Mouse (Mus musculus): ENCODE data around the gene Lmntd1.

Gene Lmntd1

DNA sequence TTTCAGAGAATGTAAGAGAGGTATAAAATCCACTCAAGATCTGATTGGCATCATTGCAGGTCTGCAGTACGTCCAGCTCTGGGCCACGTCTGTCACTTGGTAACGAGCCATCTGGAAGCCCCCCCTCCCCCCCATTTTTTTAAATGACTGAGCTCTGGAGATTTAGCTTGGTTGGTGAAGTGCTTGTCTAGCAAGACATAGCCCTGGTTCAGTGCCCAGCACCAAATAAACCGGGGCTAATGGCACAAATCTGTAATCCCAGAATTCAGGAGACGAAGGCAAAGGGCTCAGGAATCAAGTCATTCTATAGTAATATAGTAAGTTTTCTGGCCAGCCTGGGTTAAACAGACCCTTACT, 130.8 kb downstream of the Lmntd1 start:
- DNase-seq: peak; percentile 40 to 53

GRCm38 (mm10) chr6:145482656-145483317, 131.3 kb downstream of the Lmntd1 start:
- peak; percentile 72 to 73 for DNase-seq

DNA sequence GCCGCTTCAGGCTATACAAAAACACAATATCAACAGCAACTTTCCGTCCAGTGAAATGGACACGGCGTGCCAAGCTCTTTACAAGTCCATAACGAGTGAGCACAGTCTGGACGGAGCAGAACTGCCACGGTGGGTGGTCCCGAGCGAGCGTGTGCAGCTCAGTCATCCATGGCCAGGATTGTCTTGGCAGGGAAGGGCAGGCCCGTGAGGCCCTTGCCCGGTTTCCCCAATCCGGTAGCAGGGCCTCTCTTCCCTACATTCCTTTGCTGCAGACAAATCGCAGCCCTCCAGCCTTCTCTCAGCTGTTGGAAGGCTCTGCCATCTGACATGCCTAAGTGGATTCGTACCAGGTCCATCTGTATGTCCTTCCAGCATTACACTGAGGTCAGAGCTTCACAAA, 132.2 kb downstream of the Lmntd1 start:
- peak; percentile 79 to 82 for DNase-seq

DNA sequence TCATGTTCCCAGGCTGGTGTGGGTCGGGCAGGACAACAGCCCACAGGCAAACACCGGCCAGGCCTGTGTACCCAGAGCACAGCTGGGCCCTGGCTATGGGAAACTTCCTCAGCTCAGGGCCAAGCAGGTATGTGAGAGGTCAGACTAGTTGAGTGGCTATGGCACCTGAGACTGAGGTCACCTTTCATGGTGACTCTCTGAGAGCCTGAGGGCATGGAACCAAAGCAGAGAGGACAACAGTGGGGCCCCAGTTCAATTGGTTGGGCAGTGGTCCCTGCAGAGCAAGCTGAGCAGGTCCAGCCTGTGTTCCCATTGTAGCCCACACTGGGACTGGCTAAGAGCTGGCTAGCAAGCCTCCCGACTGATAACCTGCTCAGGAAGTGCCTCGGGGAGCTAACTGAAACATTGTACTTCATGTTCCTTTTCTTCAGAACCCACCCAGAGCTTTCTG, 135.3 kb downstream of the Lmntd1 start:
- DNase-seq: no peak

DNA sequence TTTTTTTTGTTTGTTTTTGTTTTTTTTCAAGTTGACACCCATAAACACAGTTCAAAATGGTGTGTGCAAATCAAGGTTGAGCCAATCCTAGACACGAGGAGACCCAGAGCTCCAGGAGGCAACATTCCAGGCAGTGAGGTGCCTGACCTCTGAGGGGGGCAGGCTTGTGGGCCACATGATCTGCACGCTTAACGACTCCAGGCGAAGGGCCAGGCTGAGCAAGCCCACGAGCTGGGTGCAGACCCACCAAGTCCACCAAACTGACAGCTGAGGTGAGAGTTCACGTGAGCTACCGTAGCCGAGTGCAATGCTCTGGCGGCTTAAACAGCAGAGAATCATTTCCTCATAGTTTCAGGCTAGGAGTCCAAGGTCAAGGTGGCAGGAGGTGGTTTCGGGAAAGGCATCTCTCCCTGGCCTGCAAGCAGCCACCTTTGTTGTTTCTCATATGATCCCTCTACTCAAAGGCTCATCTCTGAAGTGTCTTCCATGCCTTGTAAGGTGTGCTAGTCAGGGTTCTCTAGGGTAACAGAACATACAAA, 136.7 kb downstream of the Lmntd1 start:
- no peak for DNase-seq

DNA sequence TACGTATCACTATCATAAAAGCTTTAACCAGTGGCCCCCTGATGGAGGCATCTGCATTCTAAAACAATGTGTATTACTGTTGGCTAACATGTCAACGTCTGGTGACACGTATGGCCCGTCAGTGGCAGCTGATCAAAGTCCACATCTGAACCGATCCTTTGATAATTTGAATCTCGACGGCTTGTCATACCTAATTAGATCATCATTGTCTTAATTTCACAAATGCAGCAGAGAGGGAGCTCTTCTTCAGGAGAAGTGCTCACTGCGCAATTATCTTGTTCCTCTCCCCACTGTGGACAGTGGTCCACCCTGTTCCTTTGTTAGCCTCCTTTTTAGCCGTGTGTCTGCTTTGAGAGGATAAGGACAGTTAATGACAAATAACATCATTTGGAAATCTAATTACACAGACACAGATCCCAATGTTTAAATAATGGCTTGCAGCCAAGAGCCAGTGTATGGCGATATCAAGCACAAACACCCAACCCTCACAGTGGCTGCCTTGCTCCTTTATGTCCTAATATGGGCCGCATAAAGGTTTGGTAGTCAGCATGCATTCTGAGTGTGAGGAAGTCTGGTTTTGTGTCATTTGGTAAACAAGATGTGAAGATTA, 142.4 kb downstream of the Lmntd1 start:
- no peak for DNase-seq

GRCm38 (mm10) chr6:145469260-145469943, 144.7 kb downstream of the Lmntd1 start:
- no peak for DNase-seq

DNA sequence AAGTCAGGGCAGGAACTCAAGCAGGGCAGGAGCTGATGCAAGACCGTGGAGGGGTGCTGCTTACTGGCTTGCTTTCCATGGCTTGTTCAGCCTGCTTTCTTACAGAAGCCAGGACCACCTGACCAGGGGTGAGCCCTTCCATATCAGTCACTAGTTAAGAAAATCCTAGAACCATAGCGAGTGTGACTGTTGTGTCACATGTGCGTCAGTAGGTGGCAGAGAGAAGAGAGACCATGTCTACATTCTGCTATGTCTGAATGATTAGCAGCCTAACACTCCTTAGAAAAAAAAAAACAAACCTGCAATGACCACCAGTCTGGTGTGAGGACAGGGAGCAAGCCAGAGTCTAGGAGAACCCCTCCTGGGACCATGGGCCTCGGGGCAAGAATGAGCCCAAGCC, 150.1 kb downstream of the Lmntd1 start:
- no peak for DNase-seq

DNA sequence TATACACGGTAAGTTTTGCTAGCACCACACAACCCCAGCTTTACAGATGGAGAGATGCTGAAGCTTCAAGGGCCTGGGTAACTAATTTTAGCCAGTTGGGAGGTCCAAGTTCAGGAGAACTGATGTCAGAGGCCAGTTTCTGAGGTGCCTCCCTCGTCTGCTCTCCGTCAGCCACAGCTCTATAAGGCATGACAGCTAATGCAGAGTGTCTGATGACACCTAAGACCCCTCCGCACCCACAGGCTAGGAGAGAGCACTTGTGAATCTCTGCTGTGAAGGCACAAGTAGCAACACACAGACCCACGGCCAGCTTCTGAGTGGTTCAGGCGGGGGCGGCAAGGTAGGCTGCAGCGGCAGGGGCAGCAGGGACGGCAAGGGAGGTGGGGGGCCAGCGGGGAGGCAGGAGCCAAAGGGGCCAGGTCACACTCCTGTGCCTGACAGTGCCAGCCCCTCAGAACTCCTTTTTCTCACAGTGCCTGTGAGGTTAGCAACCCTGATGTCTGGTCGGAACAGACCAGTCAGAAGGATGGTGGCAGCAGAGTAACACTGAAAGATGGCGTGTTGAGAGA, 151.4 kb downstream of the Lmntd1 start:
- DNase-seq: no peak

DNA sequence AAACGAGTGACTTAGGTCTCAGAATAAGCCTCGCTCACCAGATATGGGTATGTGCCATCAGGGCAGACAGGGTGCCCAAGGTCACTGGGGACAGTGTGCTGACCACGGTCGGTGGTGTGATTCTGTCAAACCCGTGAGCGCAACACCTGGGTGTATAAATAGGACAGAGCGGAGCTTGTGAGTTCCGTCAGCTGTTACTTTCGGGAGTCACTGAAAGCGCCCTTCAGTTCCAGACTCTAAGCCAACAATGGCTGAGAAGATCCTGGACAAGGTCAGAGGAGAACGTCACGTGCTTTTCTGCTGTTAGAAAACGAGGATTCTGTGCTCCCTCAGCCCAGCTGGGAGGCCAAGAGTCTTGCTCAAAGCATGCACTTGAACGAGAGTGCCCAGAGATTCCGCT, 157.1 kb downstream of the Lmntd1 start:
- no peak for DNase-seq

- DNase-seq: peak in 1 of 2 experiments; percentile 24
These were observed 163.3 kb downstream of the Lmntd1 start for GRCm38 (mm10) chr6:145450628-145451403.

DNA sequence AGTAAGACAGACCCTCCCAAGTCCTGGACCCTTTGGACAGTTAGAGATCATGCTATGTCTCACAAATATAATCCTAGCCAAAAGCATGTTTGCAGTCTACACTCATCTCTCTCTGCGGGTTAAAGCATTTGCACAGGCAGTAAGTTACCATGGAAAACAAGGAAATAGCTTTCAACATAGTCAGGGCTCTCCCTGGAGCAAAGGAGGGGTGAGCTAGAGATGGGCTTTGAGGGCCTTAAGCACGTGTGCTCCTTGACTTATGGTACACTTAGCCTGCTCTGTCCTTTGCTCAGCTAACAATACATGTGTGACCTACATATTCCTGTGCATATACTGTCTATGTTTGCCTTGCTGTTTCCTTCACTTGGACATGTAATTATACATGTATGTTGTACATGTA, 165.8 kb downstream of the Lmntd1 start:
- no peak for DNase-seq

DNA sequence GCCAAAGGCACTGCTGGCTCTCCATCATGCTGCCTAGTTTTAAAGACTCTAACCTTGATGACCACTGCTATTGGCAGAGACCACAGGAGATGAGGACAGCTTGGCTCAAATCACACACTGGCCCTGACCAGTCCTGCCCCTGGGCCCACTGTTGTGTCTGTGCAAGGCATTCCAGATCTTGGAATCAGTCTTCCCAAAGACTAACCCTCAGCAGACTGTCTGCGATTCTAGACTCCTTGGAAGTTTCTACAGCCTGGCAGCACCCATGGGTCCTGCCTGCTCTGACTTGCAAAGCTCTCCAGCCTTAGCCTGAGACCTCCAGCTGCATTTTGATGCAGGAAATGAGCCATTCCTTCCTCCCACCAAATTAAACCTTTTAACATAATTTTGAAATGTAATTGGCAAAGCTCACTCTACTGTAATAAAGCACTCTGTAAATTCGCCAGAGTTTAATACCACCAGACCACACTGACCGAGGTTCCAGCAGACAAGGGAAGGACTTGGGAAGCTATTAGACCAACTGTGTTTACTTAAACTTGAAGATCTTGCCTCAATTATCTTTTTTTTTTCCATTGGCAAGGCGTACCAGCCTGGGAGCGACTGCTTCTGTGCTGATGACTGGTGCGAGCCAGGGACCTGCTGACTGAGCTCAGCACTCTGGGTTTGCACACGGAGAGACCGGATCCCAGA, 168.2 kb downstream of the Lmntd1 start:
- DNase-seq: peak in 1 of 2 experiments; percentile 33

GRCm38 (mm10) chr6:145445380-145445779, 168.7 kb downstream of the Lmntd1 start:
- no peak for DNase-seq

DNA sequence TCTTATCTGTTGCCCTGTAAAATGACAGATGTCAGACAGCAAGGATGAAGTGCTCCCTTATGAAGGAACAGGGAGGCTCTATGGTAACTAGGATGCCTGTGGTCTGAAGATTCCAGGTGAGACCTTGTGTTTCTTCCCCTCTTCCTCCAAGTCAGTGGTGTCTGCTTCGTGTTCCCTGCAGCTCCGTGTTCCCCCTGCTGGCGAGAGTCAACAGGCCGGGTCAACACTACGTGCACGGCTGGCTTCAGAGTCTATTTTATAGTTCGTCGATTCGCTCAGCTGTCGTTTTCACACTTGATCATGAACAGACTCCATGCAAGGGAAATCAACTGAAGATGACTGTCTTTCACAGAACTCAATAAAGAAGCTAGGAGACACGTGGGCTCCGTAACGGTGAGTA, 171.3 kb downstream of the Lmntd1 start:
- DNase-seq: peak; percentile 23 to 40

GRCm38 (mm10) chr6:145441416-145442110, 172.6 kb downstream of the Lmntd1 start:
- DNase-seq: peak; percentile 79 to 83

GRCm38 (mm10) chr6:145438851-145439250, 175.3 kb downstream of the Lmntd1 start:
- no peak for DNase-seq

GRCm38 (mm10) chr6:145435764-145436163, 178.4 kb downstream of the Lmntd1 start:
- DNase-seq: no peak

- no peak for DNase-seq
These were observed 179.0 kb downstream of the Lmntd1 start for GRCm38 (mm10) chr6:145435156-145435555.

DNA sequence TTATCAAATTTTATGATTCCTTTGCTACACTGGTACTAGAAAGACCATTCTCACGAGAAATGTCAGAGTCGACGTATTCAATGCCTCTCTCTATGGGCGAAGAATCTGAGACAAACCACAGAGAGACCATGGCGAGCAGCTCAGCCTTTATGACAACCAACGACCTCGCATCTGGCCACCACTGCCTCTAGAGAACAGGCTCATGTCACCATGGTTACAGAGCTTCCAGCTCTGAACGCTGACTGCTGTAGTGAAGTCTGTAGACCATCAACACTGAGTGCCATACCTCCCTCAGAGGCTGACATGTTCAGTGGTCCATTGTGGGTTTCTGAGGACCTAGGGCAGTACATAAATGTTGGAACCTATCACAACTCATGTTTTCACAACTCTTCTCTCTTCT, 180.2 kb downstream of the Lmntd1 start:
- DNase-seq: no peak

Measured in cerebellum, postnatal 14 days (tissue).